Comparison of ENCODE assay signal across 24 mouse cellular contexts in the genomic region with DNA sequence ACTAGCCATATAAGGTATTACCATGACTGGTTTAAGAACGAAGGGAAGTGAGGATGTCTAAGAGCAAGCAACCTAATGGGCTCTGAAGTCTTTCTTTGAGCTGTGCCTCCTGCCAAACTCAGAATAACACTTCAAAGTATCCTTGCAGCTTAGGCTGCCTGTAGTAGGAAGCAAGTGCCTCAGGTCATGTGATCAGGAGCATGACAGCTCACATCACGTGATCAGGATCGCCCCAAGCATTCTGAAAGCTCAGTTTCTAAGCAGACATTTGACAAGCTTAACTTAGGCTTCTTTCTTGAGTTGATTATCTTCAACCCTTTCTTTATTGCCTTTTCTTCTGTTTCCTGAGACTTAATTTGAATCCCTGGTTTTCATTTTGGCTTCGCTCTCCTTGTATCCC.
"Had no signal": no experiment of that assay in that cellular context is flagged by ENCODE, and none has a peak within 500 bp of the region (broad histone marks: within the 10 kb centered on the region; RNA-seq: fewer than 3 reads in every experiment).

No protein-coding gene starts in this region.

- H3K9me3 ChIP-seq: heart, embryonic 10.5 days; heart, embryonic 12.5 days; hindbrain, embryonic 10.5 days; hindbrain, embryonic 12.5 days; intestine, embryonic 15.5 days; limb, embryonic 10.5 days; limb, embryonic 12.5 days; liver, embryonic 13.5 days had no signal

- H3K4me1 ChIP-seq: heart, embryonic 10.5 days; heart, embryonic 12.5 days; hindbrain, embryonic 10.5 days; hindbrain, embryonic 12.5 days; intestine, embryonic 15.5 days; limb, embryonic 10.5 days; limb, embryonic 12.5 days; liver, embryonic 13.5 days had no signal

- H3K4me2 ChIP-seq: heart, embryonic 12.5 days; hindbrain, embryonic 12.5 days; hindbrain, embryonic 14.5 days; intestine, embryonic 15.5 days; limb, embryonic 12.5 days; liver, embryonic 11.5 days; liver, embryonic 13.5 days had no signal

- H3K4me3 ChIP-seq: heart, adult 2 months; heart, embryonic 10.5 days; heart, embryonic 12.5 days; hindbrain, embryonic 10.5 days; hindbrain, embryonic 12.5 days; intestine, embryonic 15.5 days; layer of hippocampus, adult 2 months; left cerebral cortex, adult 2 months; limb, embryonic 10.5 days; limb, embryonic 12.5 days; liver, embryonic 13.5 days had no signal

- H3K9ac ChIP-seq: heart, embryonic 12.5 days; hindbrain, embryonic 12.5 days; hindbrain, embryonic 14.5 days; intestine, embryonic 15.5 days; limb, embryonic 12.5 days; liver, embryonic 13.5 days had no signal

- H3K36me3 ChIP-seq: heart, embryonic 10.5 days; heart, embryonic 12.5 days; hindbrain, embryonic 10.5 days; hindbrain, embryonic 12.5 days; intestine, embryonic 15.5 days; limb, embryonic 10.5 days; limb, embryonic 12.5 days; liver, embryonic 13.5 days had no signal

- H3K27ac ChIP-seq: heart, adult 2 months; heart, embryonic 10.5 days; hindbrain, embryonic 10.5 days; hindbrain, embryonic 12.5 days; hindbrain, embryonic 14.5 days; intestine, embryonic 15.5 days; layer of hippocampus, adult 2 months; left cerebral cortex, adult 2 months; limb, embryonic 10.5 days; limb, embryonic 12.5 days; liver, embryonic 13.5 days had no signal

- DNase-seq: gastrocnemius, postnatal 14 days; gastrocnemius, postnatal 36 days; heart, adult 11 months; heart, adult 2 months; heart, postnatal 10 days; heart, postnatal 4 days; kidney, adult 18-20 months; kidney, adult 8-10 months; kidney, postnatal 10 days; kidney, postnatal 25 days; kidney, postnatal 4 days; liver; liver, embryonic 13.5 days had no signal

- H3K27me3 ChIP-seq: heart, embryonic 12.5 days; hindbrain, embryonic 12.5 days; intestine, embryonic 15.5 days; limb, embryonic 12.5 days; liver, embryonic 13.5 days had no signal
